Comparison of ENCODE assay signal across 18 mouse cellular contexts in the genomic region with DNA sequence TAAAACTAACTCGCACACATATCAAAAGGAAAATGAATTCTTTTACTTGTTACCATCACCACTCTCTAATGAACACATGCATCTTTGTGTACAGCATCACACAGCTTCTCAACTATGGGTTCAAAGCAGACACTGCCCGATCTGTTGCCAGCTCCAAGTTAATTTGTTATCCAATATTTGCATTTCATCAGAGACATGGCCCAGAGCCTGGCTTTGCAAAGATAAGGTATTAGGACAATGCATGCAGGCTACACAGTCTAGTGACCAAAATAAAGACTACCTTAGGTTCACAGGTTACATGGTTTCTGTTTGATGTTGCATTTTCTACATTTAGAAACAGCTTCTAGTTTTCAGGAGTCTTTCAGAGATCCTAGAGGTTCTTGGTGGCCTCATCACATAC.
DNase-seq lines count a peak whose midpoint lies in the region; ATAC-seq and TF ChIP-seq lines count a peak whose summit lies in the region.
"Had no signal": no experiment of that assay in that cellular context is flagged by ENCODE, and none has a peak within 500 bp of the region (broad histone marks: within the 10 kb centered on the region; RNA-seq: fewer than 3 reads in every experiment).

No protein-coding gene starts in this region.

- H3K4me3 ChIP-seq in liver, embryonic 11.5 days (ENCODE audit: low read depth, low read length) = no peak overlapping the region
- H3K4me3 ChIP-seq in liver, embryonic 14.5 days (ENCODE audit: insufficient read depth in 1 of 2, low read depth in 2 of 2, low read length in 2 of 2) = no peak overlapping the region
- H3K4me3 ChIP-seq in hindbrain, embryonic 11.5 days (ENCODE audit: low read depth, low read length) = no peak overlapping the region
- H3K4me3 ChIP-seq: embryonic facial prominence, embryonic 12.5 days; forebrain, embryonic 15.5 days; heart, adult 2 months; heart, embryonic 15.5 days; hindbrain, embryonic 10.5 days; hindbrain, embryonic 15.5 days had no signal

- TF ChIP-seq EP300 in liver, embryonic 14.5 days (IDR thresholded peaks at IDR 0.05; ENCODE audit: low read depth) = no peak

- DNase-seq in lung, postnatal 25 days (ENCODE audit: low spot score) = peak; percentile 4
- DNase-seq in lung, postnatal 10 days = no peak
- DNase-seq in liver, embryonic 11.5 days (ENCODE audit: low spot score) = no peak
- peak in 1 of 3 experiments; percentile 9 for DNase-seq in liver, embryonic 14.5 days (ENCODE audit: low read depth in 3 of 3, low spot score in 3 of 3)
- DNase-seq in gastrocnemius, postnatal 10 days = no peak
- no peak for DNase-seq in left cerebral cortex, postnatal 14 days (ENCODE audit: low spot score in 2 of 2)
- no peak for DNase-seq in hindbrain, embryonic 11.5 days (ENCODE audit: low spot score)
- DNase-seq: adrenal gland, postnatal 10 days; cerebellum, adult 11-12 months; cerebellum, adult 9-10 months; cerebellum, postnatal 25 days; heart, adult 2 months had no signal

- H3K9ac ChIP-seq in liver, embryonic 11.5 days (ENCODE audit: low read depth, low read length) = no peak overlapping the region
- no peak overlapping the region for H3K9ac ChIP-seq in liver, embryonic 14.5 days (replicated peaks)
- H3K9ac ChIP-seq in hindbrain, embryonic 11.5 days (ENCODE audit: low read depth, low read length) = no peak overlapping the region
- H3K9ac ChIP-seq: embryonic facial prominence, embryonic 12.5 days; forebrain, embryonic 15.5 days; heart, embryonic 15.5 days; hindbrain, embryonic 15.5 days had no signal

- H3K36me3 ChIP-seq in liver, embryonic 11.5 days (ENCODE audit: control insufficient read depth, insufficient read depth, low read length) = no peaks in the 10 kb centered on the region
- H3K36me3 ChIP-seq in liver, embryonic 14.5 days (replicated peaks; ENCODE audit: control insufficient read depth, insufficient read depth, low read depth) = no peaks in the 10 kb centered on the region
- H3K36me3 ChIP-seq in hindbrain, embryonic 11.5 days (ENCODE audit: control insufficient read depth, insufficient read depth, low read length) = no peaks in the 10 kb centered on the region
- H3K36me3 ChIP-seq: embryonic facial prominence, embryonic 12.5 days; forebrain, embryonic 15.5 days; heart, embryonic 15.5 days; hindbrain, embryonic 10.5 days; hindbrain, embryonic 15.5 days had no signal

- H3K4me2 ChIP-seq in liver, embryonic 11.5 days = no peak overlapping the region
- no peak overlapping the region for H3K4me2 ChIP-seq in liver, embryonic 14.5 days (ENCODE audit: low read depth)
- H3K4me2 ChIP-seq in hindbrain, embryonic 11.5 days (replicated peaks; ENCODE audit: low read depth, low read length) = no peak overlapping the region
- H3K4me2 ChIP-seq: embryonic facial prominence, embryonic 12.5 days; forebrain, embryonic 15.5 days; heart, embryonic 11.5 days; heart, embryonic 15.5 days; hindbrain, embryonic 15.5 days had no signal

- TF ChIP-seq CTCF in liver, embryonic 14.5 days (IDR thresholded peaks at IDR 0.05; ENCODE audit: low read depth) = no peak

- intact Hi-C loops in left cerebral cortex, postnatal 14 days (cut with DNase I) = no loop called here

- no peak overlapping the region for H3K27ac ChIP-seq in liver, embryonic 11.5 days (ENCODE audit: low read depth, low read length)
- no peak overlapping the region for H3K27ac ChIP-seq in liver, embryonic 14.5 days
- no peak overlapping the region for H3K27ac ChIP-seq in hindbrain, embryonic 11.5 days (ENCODE audit: low read depth, low read length)
- H3K27ac ChIP-seq: embryonic facial prominence, embryonic 12.5 days; forebrain, embryonic 15.5 days; heart, adult 2 months; heart, embryonic 15.5 days; hindbrain, embryonic 10.5 days; hindbrain, embryonic 15.5 days had no signal

- 0 out of 2 replicates have a peak, but pooled peaks have one; percentile 44 for ATAC-seq in liver, embryonic 11.5 days (replicated peaks; ENCODE audit: low FRiP score)
- peak; percentile 41; the same call in 1 of the 2 replicates for ATAC-seq in liver, embryonic 14.5 days (ENCODE audit: insufficient read depth)
- ATAC-seq in hindbrain, embryonic 11.5 days (ENCODE audit: low FRiP score) = no peak
- ATAC-seq: forebrain, embryonic 15.5 days had no signal

- no peaks in the 10 kb centered on the region for H3K4me1 ChIP-seq in liver, embryonic 11.5 days (replicated peaks; ENCODE audit: control insufficient read depth, insufficient read depth, low read length)
- 0 out of 4 replicates have a peak, but pooled peaks cover 0 to 2% of the 10 kb centered on the region in 2 experiments for H3K4me1 ChIP-seq in liver, embryonic 14.5 days (replicated peaks; ENCODE audit: control insufficient read depth in 2 of 2, insufficient read depth in 2 of 2, low read length in 1 of 2)
- H3K4me1 ChIP-seq in hindbrain, embryonic 11.5 days (replicated peaks; ENCODE audit: control insufficient read depth, insufficient read depth, low read length) = no peaks in the 10 kb centered on the region
- H3K4me1 ChIP-seq: embryonic facial prominence, embryonic 12.5 days; forebrain, embryonic 15.5 days; heart, embryonic 15.5 days; hindbrain, embryonic 10.5 days; hindbrain, embryonic 15.5 days had no signal

- no peaks in the 10 kb centered on the region for H3K9me3 ChIP-seq in liver, embryonic 11.5 days (ENCODE audit: control insufficient read depth, low read length)
- no peaks in the 10 kb centered on the region for H3K9me3 ChIP-seq in liver, embryonic 14.5 days (ENCODE audit: control insufficient read depth, low read length)
- H3K9me3 ChIP-seq in hindbrain, embryonic 11.5 days (ENCODE audit: control insufficient read depth, low read length) = no peaks in the 10 kb centered on the region
- H3K9me3 ChIP-seq: embryonic facial prominence, embryonic 12.5 days; forebrain, embryonic 15.5 days; heart, embryonic 15.5 days; hindbrain, embryonic 10.5 days; hindbrain, embryonic 15.5 days had no signal

- H3K27me3 ChIP-seq in liver, embryonic 11.5 days (replicated peaks; ENCODE audit: control insufficient read depth, insufficient read depth, low read length) = no peaks in the 10 kb centered on the region
- H3K27me3 ChIP-seq in liver, embryonic 14.5 days (ENCODE audit: control insufficient read depth, insufficient read depth, low read length) = no peaks in the 10 kb centered on the region
- no peaks in the 10 kb centered on the region for H3K27me3 ChIP-seq in hindbrain, embryonic 11.5 days (ENCODE audit: control insufficient read depth, insufficient read depth, low read length)
- H3K27me3 ChIP-seq: embryonic facial prominence, embryonic 12.5 days; forebrain, embryonic 15.5 days; heart, embryonic 15.5 days; hindbrain, embryonic 15.5 days had no signal

- WGBS in liver, embryonic 11.5 days = 78% methylated on average over 2 of the region's 2 CpGs
- WGBS in liver, embryonic 14.5 days (ENCODE audit: insufficient replicate concordance) = 48% methylated on average over 2 of the region's 2 CpGs
- WGBS in hindbrain, embryonic 11.5 days = 85% methylated on average over 2 of the region's 2 CpGs
